Mouse (Mus musculus): ENCODE data around the gene Gm4881. TPM values are rescaled to one million over a fixed set of nuclear protein-coding genes. Genes with fewer than 3 reads are reported as not detected.

Gene Gm4881
- polyA plus RNA-seq, 1 experiment, result not detected

Other genes starting within 250 kb of the Gm4881 start
- not detected in 2 replicates for gene BC049730, start 235.3 kb downstream of the Gm4881 start, polyA plus RNA-seq (2012; ENCODE audit: insufficient read depth, insufficient read length, missing spikeins)
- gene Gm4763, start 217.6 kb downstream of the Gm4881 start, polyA plus RNA-seq (2012; ENCODE audit: insufficient read depth, insufficient read length, missing spikeins), result not detected in 2 replicates
- not detected in 2 replicates for gene Cd177, start 184.2 kb downstream of the Gm4881 start, polyA plus RNA-seq (2012; ENCODE audit: insufficient read depth, insufficient read length, missing spikeins)
- gene Ceacam10, start 167.3 kb downstream of the Gm4881 start, polyA plus RNA-seq (2012; ENCODE audit: insufficient read depth, insufficient read length, missing spikeins), result not detected in 2 replicates
- gene Gm9844, start 82.3 kb downstream of the Gm4881 start, polyA plus RNA-seq (2012; ENCODE audit: insufficient read depth, insufficient read length, missing spikeins), result not detected in 2 replicates
- gene Lypd4, start 74.6 kb downstream of the Gm4881 start, polyA plus RNA-seq (2012; ENCODE audit: insufficient read depth, insufficient read length, missing spikeins), result not detected in 2 replicates
- gene Dmrtc2, start 74.4 kb downstream of the Gm4881 start, polyA plus RNA-seq (2012; ENCODE audit: insufficient read depth, insufficient read length, missing spikeins), result not detected in 2 replicates
- 1,002 and 1,046 TPM in 2 replicates for gene Rps19, start 60.1 kb downstream of the Gm4881 start, polyA plus RNA-seq (2012; ENCODE audit: insufficient read depth, insufficient read length, missing spikeins)
- gene Cd79a, start 47.1 kb downstream of the Gm4881 start, polyA plus RNA-seq (2012; ENCODE audit: insufficient read depth, insufficient read length, missing spikeins), result 0.71 and 0.96 TPM in 2 replicates
- gene Arhgef1, start 41.6 kb downstream of the Gm4881 start, polyA plus RNA-seq (2012; ENCODE audit: insufficient read depth, insufficient read length, missing spikeins), result 26.1 and 28.4 TPM in 2 replicates
- gene Rabac1, start 28.3 kb upstream of the Gm4881 start, polyA plus RNA-seq (2012; ENCODE audit: insufficient read depth, insufficient read length, missing spikeins), result 236 and 245 TPM in 2 replicates
- 4.8 and 5.9 TPM in 2 replicates for gene Atp1a3, start 61.5 kb upstream of the Gm4881 start, polyA plus RNA-seq (2012; ENCODE audit: insufficient read depth, insufficient read length, missing spikeins)
- gene Grik5, start 127.9 kb upstream of the Gm4881 start, polyA plus RNA-seq (2012; ENCODE audit: insufficient read depth, insufficient read length, missing spikeins), result 2.8 and 3.5 TPM in 2 replicates
- gene Zfp574, start 128.1 kb upstream of the Gm4881 start, polyA plus RNA-seq (2012; ENCODE audit: insufficient read depth, insufficient read length, missing spikeins), result 5.9 and 7.6 TPM in 2 replicates
- 0.52 and 0.79 TPM in 2 replicates for gene Pou2f2, start 235.2 kb upstream of the Gm4881 start, polyA plus RNA-seq (2012; ENCODE audit: insufficient read depth, insufficient read length, missing spikeins)